Mouse (Mus musculus): ENCODE measurements around the gene S100a4.

GRCm38 (mm10) chr3:90576351-90577001 lies 27.1 kb upstream of the S100a4 start:
- TF ChIP-seq CTCF (IDR thresholded peaks at IDR 0.05; ENCODE audit: borderline replicate concordance, extremely low read depth, insufficient read depth, insufficient read length) (no peak), POLR2A (IDR thresholded peaks at IDR 0.05; ENCODE audit: borderline replicate concordance, extremely low read depth, insufficient read depth, insufficient read length, poor library complexity, severe bottlenecking) (no peak)
